Mouse (Mus musculus): ENCODE results near the gene P2rx5.

The P2rx5 gene

GRCm38 (mm10) chr11:73175612-73176011 is 15.4 kb downstream of the P2rx5 start:
- peak; percentile 35 to 60 for DNase-seq (ENCODE audit: low spot score in 2 of 2)

- no peak for DNase-seq (ENCODE audit: low spot score in 2 of 2)
These were observed 16.0 kb downstream of the P2rx5 start for GRCm38 (mm10) chr11:73176186-73176585.

GRCm38 (mm10) chr11:73176608-73177508 is 16.6 kb downstream of the P2rx5 start, which contains the start of the genes Emc6 and Tax1bp3:
Gene Emc6 (minus strand): TSS chr11:73177037.
Gene Tax1bp3 (plus strand): TSS chr11:73177083.
- peak; percentile 90 to 95 for DNase-seq (ENCODE audit: low spot score in 2 of 2)

- peak; percentile 77 to 87 for DNase-seq (ENCODE audit: low spot score in 2 of 2)
These were observed 17.3 kb downstream of the P2rx5 start for GRCm38 (mm10) chr11:73177509-73177875.

GRCm38 (mm10) chr11:73177895-73178294 is 17.7 kb downstream of the P2rx5 start:
- DNase-seq (ENCODE audit: low spot score in 2 of 2) = no peak

- DNase-seq (ENCODE audit: low spot score in 2 of 2) = no peak
These were observed 25.8 kb downstream of the P2rx5 start for GRCm38 (mm10) chr11:73185872-73186615.

- DNase-seq (ENCODE audit: low spot score in 2 of 2) = no peak
These were observed 27.0 kb downstream of the P2rx5 start for GRCm38 (mm10) chr11:73187231-73187630.

- no peak for DNase-seq (ENCODE audit: low spot score in 2 of 2)
These were observed 32.8 kb downstream of the P2rx5 start for GRCm38 (mm10) chr11:73193047-73193446.

- DNase-seq (ENCODE audit: low spot score in 2 of 2) = no peak
These were observed 34.2 kb downstream of the P2rx5 start for GRCm38 (mm10) chr11:73194444-73194843.

GRCm38 (mm10) chr11:73198190-73198589 is 38.0 kb downstream of the P2rx5 start:
- DNase-seq (ENCODE audit: low spot score in 2 of 2) = no peak

- peak in 1 of 2 experiments; percentile 85 for DNase-seq (ENCODE audit: low spot score in 2 of 2)
These were observed 38.5 kb downstream of the P2rx5 start, which contains the start of gene Ctns for GRCm38 (mm10) chr11:73198603-73199229. Gene Ctns (minus strand): TSS chr11:73199042.

- DNase-seq (ENCODE audit: low spot score in 2 of 2) = peak; percentile 94
These were observed 39.0 kb downstream of the P2rx5 start, which contains the start of gene Shpk for GRCm38 (mm10) chr11:73199230-73199712. Gene Shpk (plus strand): TSS chr11:73199460.

- no peak for DNase-seq (ENCODE audit: low spot score in 2 of 2)
These were observed 39.7 kb downstream of the P2rx5 start for GRCm38 (mm10) chr11:73199879-73200278.

- DNase-seq (ENCODE audit: low spot score in 2 of 2) = peak in 1 of 2 experiments; percentile 45
These were observed 40.8 kb downstream of the P2rx5 start for GRCm38 (mm10) chr11:73201021-73201420.

GRCm38 (mm10) chr11:73201597-73201996 is 41.4 kb downstream of the P2rx5 start:
- no peak for DNase-seq (ENCODE audit: low spot score in 2 of 2)

- DNase-seq (ENCODE audit: low spot score in 2 of 2) = no peak
These were observed 43.7 kb downstream of the P2rx5 start for GRCm38 (mm10) chr11:73203895-73204294.

GRCm38 (mm10) chr11:73205194-73205593 is 45.0 kb downstream of the P2rx5 start:
- no peak for DNase-seq (ENCODE audit: low spot score in 2 of 2)

- no peak for DNase-seq (ENCODE audit: low spot score in 2 of 2)
These were observed 47.4 kb downstream of the P2rx5 start for GRCm38 (mm10) chr11:73207621-73208020.

- no peak for DNase-seq (ENCODE audit: low spot score in 2 of 2)
These were observed 53.7 kb downstream of the P2rx5 start for GRCm38 (mm10) chr11:73213956-73214355.

GRCm38 (mm10) chr11:73219671-73220070 is 59.5 kb downstream of the P2rx5 start:
- DNase-seq (ENCODE audit: low spot score in 2 of 2) = no peak

- no peak for DNase-seq (ENCODE audit: low spot score in 2 of 2)
These were observed 60.4 kb downstream of the P2rx5 start for GRCm38 (mm10) chr11:73220651-73221050.
